Mouse (Mus musculus): ENCODE data around the gene Gm6526. TPM values are rescaled to one million over a fixed set of nuclear protein-coding genes. Genes with fewer than 3 reads are reported as not detected.
A peak's percentile ranks its signal among the peaks of the same experiment; 100 is the strongest.
"Not testable (repeated sequence)": the region's sequence is repeated elsewhere in the genome, so short reads cannot be mapped to it uniquely, and the experiment has no call there.

Gene Gm6526
- not detected in 2 replicates for polyA plus RNA-seq (2015; fragmentation: Nextera tagmentation; extraction: Ambion mirVana)

DNA sequence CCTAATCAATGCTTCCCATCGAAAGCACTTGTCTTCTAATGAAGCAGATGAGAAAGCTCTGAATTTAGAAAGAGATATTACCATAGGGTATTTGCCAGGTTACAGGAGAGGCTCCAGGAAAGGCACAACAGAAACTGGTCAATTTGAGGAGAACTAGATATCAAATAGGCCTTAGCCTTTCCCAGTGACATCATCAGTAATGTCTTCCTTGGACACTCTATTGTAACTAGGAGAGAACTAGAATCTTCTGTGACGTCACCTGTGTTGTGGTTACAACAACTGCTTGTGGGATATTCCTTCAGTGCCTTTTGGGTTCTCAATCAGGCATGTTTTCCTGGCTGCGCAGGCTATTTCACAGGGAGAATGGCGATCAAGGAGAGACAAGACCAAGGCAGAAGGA lies at the start of gene Gm6526:
Gene Gm6526 (plus strand): TSS at position 301 of the 400 bp plus-strand sequence.
- not testable (repeated sequence) for H3K4me1 ChIP-seq (replicated peaks; ENCODE audit: control insufficient read depth, insufficient read depth); H3K4me3 ChIP-seq (ENCODE audit: low read depth, low read length); H3K9me3 ChIP-seq (ENCODE audit: control insufficient read depth, low read length); DNase-seq (ENCODE audit: low spot score); ATAC-seq (ENCODE audit: low FRiP score, low TSS enrichment); H3K4me2 ChIP-seq (replicated peaks; ENCODE audit: low read depth); H3K9ac ChIP-seq (ENCODE audit: low read length); H3K27me3 ChIP-seq (ENCODE audit: control insufficient read depth, insufficient read depth, low read length); H3K27ac ChIP-seq (replicated peaks); H3K36me3 ChIP-seq (ENCODE audit: control insufficient read depth, insufficient read depth, low read length)
- 75% methylated on average over 4 of the region's 4 CpGs for whole genome bisulfite sequencing

DNA sequence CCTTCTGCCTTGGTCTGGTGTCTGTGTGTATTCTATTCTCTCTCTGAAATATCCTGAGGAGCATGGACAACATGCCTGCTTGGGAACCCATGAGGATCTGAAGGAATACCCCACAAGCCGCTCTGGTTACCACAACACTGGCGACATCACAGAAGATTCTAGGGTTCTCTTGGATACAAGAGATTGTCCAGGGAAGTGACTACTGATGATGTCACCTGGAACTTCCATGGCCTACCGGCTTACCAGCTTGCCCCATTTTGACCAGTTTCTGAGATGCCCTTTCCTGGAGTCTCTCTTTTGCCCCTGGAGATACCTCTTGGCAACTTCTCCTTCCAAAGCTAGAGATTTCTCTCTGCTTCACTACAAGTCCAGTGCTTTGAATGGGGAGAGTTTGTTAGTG lies 20.3 kb upstream of the Gm6526 start, which contains the start of gene Gm16506:
Gene Gm16506 (minus strand): TSS at position 101 of the 400 bp plus-strand sequence.
- not testable (repeated sequence) for DNase-seq (ENCODE audit: low spot score); ATAC-seq (ENCODE audit: low FRiP score, low TSS enrichment)
- 100% methylated on average over 1 of the region's 3 CpGs for WGBS

DNA sequence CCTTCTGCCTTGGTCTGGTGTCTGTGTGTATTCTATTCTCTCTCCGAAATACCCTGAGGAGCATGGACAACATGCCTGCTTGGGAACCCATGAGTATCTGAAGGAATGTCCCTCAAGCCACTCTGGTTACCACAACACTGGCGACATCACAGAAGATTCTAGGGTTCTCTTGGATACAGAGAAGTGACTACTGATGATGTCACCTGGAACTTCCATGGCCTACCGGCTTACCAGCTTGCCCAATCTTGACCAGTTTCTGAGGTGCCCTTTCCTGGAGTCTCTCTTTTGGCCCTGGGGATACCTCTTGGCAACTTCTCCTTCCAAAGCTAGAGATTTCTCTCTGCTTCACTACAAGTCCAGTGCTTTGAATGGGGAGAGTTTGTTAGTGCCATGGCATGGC lies 37.0 kb downstream of the Gm6526 start, which contains the start of gene Gm8180:
Gene Gm8180 (minus strand): TSS at position 101 of the 400 bp plus-strand sequence.
- H3K4me1 ChIP-seq (replicated peaks; ENCODE audit: control insufficient read depth, insufficient read depth); H3K9me3 ChIP-seq (ENCODE audit: control insufficient read depth, low read length); H3K36me3 ChIP-seq (ENCODE audit: control insufficient read depth, insufficient read depth, low read length); H3K4me2 ChIP-seq (replicated peaks; ENCODE audit: low read depth); H3K27ac ChIP-seq (replicated peaks); H3K27me3 ChIP-seq (ENCODE audit: control insufficient read depth, insufficient read depth, low read length); H3K9ac ChIP-seq (ENCODE audit: low read length); DNase-seq (ENCODE audit: low spot score); ATAC-seq (ENCODE audit: low FRiP score, low TSS enrichment); H3K4me3 ChIP-seq (ENCODE audit: low read depth, low read length): not testable (repeated sequence)
- WGBS: 94% methylated on average over 3 of the region's 3 CpGs

More for the DNA sequence above, 20.3 kb upstream of the Gm6526 start, which contains the start of gene Gm16506:
- H3K27ac ChIP-seq (replicated peaks); H3K9me3 ChIP-seq (ENCODE audit: control insufficient read depth, low read length); H3K4me1 ChIP-seq (replicated peaks; ENCODE audit: control insufficient read depth, insufficient read depth); H3K4me2 ChIP-seq (replicated peaks; ENCODE audit: low read depth); H3K9ac ChIP-seq (ENCODE audit: low read length); H3K4me3 ChIP-seq (ENCODE audit: low read depth, low read length); H3K36me3 ChIP-seq (ENCODE audit: control insufficient read depth, insufficient read depth, low read length); H3K27me3 ChIP-seq (ENCODE audit: control insufficient read depth, insufficient read depth, low read length): not testable (repeated sequence)

DNA sequence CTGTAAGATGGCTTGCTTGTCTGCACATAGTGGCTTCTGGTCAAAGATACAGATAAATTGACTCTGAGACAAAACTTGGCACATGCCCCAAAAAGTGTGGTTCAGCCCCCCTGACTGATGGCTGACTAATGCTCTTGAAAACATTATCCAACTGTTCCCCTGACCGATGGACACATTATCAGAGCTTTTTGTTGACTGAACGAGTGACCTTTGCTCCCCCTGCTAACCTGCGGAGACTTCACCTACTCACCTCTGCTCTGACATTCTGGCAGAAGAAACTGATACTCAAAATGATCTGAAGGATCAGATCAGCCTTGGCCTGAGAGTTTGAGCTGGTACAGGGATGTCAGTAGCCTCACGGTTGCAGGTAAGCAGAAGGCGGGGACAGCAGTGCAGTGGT lies 46.1 kb downstream of the Gm6526 start:
- not testable (repeated sequence) for H3K4me2 ChIP-seq (replicated peaks; ENCODE audit: low read depth); ATAC-seq (ENCODE audit: low FRiP score, low TSS enrichment); H3K27me3 ChIP-seq (ENCODE audit: control insufficient read depth, insufficient read depth, low read length); H3K9me3 ChIP-seq (ENCODE audit: control insufficient read depth, low read length); H3K4me1 ChIP-seq (replicated peaks; ENCODE audit: control insufficient read depth, insufficient read depth); H3K9ac ChIP-seq (ENCODE audit: low read length); DNase-seq (ENCODE audit: low spot score); H3K36me3 ChIP-seq (ENCODE audit: control insufficient read depth, insufficient read depth, low read length); H3K4me3 ChIP-seq (ENCODE audit: low read depth, low read length); H3K27ac ChIP-seq (replicated peaks)
- 39% methylated on average over 5 of the region's 5 CpGs for WGBS

DNA sequence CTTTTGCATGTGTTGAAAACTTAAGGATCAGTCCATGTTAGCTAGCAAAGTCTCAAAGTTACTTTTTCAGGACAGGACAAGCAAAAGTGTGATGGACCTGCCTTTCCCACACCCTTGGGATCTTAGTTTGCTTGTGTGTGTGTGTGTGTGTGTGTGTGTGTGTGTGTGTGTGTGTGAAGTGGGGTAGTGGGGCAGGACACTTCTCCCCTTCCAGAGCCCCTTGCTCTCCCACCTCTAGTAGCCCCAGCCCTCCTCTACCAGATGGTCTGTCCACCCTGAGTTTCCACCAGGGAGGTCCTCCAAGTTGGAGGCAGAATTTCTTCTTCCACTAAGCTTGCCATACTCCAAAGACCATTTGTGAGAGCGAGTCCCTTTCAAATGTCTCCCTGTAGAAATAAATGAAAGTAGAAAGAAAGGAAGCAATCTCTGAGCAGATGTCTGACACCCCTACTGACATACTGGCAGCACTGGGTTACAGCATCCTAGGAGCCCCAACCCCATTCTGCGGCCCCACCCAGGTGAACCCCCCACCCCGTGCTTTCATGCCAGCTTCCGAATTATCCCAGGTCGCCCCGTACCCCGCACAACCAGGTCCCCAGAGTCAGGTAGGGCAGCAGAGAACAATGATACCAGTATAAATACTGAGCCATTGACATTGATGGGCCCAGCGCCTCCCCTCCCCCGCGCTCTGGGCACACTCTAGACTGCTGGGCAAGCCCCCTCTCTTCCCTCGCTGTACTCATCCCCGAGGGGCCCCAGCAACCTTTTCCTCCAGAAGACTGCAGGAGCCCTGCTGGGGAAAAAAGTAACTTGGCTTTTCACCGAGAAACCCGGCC lies 48.6 kb downstream of the Gm6526 start:
- Histone ChIP-seq H3K4me2 (replicated peaks; ENCODE audit: low read depth) (peak overlapping the region; percentile 32; the same call in 1 of the 2 replicates), H3K9me3 (ENCODE audit: control insufficient read depth, low read length) (no peaks in the 10 kb centered on the region), H3K27me3 (ENCODE audit: control insufficient read depth, insufficient read depth, low read length) (no peaks in the 10 kb centered on the region), H3K4me3 (ENCODE audit: low read depth, low read length) (no peak overlapping the region), H3K4me1 (replicated peaks; ENCODE audit: control insufficient read depth, insufficient read depth) (no peaks in the 10 kb centered on the region), H3K9ac (ENCODE audit: low read length) (no peak overlapping the region), H3K36me3 (ENCODE audit: control insufficient read depth, insufficient read depth, low read length) (no peaks in the 10 kb centered on the region), H3K27ac (replicated peaks) (no peak overlapping the region)
- ATAC-seq (ENCODE audit: low FRiP score, low TSS enrichment) (0 out of 2 replicates have a peak, but pooled peaks have one; percentile 26), DNase-seq (ENCODE audit: low spot score) (no peak)
- 19% methylated on average over 13 of the region's 14 CpGs for WGBS
- TF ChIP-seq CTCF (IDR thresholded peaks at IDR 0.05; ENCODE audit: low read depth) (no peak), EP300 (optimal IDR thresholded peaks at IDR 0.05) (no peak)

DNA sequence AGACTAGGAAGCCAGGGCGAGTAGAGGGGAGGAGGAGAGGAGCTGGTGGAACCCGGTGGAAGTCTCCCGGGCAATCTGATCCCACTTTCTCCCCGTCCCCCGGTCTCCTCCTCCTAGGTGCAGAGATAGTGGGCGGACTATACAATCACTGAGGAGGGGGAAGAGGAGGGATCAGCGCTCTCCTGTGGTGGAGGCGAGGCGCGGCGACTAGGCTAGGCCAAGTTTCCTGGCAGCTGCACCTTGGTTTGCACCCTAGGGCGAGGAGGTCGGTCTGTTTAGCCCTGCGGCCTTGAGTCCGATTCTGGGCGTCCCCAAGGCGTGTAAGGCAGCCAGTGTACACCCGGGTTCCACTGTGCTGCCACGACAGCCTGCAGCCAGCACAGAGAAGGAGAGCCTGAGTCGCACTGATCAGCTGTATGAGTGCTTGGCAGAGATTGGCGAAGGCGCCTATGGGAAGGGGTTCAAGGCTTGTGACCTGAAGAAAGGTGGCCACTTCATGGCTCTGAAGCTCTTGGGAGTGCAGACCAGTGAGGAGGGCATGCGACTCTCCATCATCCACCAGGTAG lies 49.3 kb downstream of the Gm6526 start:
- not testable (repeated sequence) for H3K4me3 ChIP-seq (ENCODE audit: low read depth, low read length); H3K9me3 ChIP-seq (ENCODE audit: control insufficient read depth, low read length); H3K9ac ChIP-seq (ENCODE audit: low read length); ATAC-seq (ENCODE audit: low FRiP score, low TSS enrichment); H3K36me3 ChIP-seq (ENCODE audit: control insufficient read depth, insufficient read depth, low read length); H3K4me1 ChIP-seq (replicated peaks; ENCODE audit: control insufficient read depth, insufficient read depth); H3K27me3 ChIP-seq (ENCODE audit: control insufficient read depth, insufficient read depth, low read length); H3K27ac ChIP-seq (replicated peaks)
- WGBS: 10% methylated on average over 21 of the region's 23 CpGs
- H3K4me2 ChIP-seq (replicated peaks; ENCODE audit: low read depth): peak overlapping the region; percentile 32; the same call in 1 of the 2 replicates
- DNase-seq (ENCODE audit: low spot score): peak; percentile 19
